Comparison of ENCODE assay signal across 12 mouse cellular contexts in the genomic region with DNA sequence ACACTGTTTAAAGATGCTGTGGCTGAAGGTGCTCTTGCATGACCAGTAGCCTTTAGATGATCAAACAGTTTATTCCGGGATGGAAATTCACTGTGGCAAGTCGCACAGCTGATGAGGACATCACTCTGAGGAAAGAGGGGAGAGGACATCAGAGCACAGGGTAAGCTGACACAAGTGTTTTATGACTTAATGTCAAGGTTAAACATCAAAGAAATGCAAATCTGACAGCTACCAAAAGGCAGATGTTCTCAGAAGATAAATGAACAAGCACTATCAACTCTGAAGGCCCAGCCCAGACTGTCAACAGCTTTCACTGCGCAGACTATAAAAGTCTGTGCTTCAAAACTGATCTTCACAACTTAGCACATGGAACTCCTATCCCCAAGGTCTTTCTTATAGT.
"Had no signal": no experiment of that assay in that cellular context is flagged by ENCODE, and none has a peak within 500 bp of the region (broad histone marks: within the 10 kb centered on the region; RNA-seq: fewer than 3 reads in every experiment).

No protein-coding gene starts in this region.

- H3K4me2 ChIP-seq: limb, embryonic 12.5 days; liver, embryonic 15.5 days; midbrain, embryonic 13.5 days had no signal

- H3K27ac ChIP-seq: limb, embryonic 12.5 days; liver, embryonic 15.5 days; midbrain, embryonic 13.5 days had no signal

- H3K4me3 ChIP-seq: limb, embryonic 12.5 days; liver, embryonic 15.5 days; midbrain, embryonic 13.5 days had no signal

- DNase-seq: kidney, postnatal 25 days; layer of hippocampus, adult 9-11 months; layer of hippocampus, postnatal 36 days; liver; lung, adult 2 months; lung, postnatal 10 days; lung, postnatal 4 days; right cerebral cortex, postnatal 25 days; thymus, postnatal 4 days had no signal

- H3K9ac ChIP-seq: limb, embryonic 12.5 days; liver, embryonic 15.5 days; midbrain, embryonic 13.5 days had no signal

- ATAC-seq: midbrain, embryonic 13.5 days had no signal

- H3K9me3 ChIP-seq: limb, embryonic 12.5 days; liver, embryonic 15.5 days; midbrain, embryonic 13.5 days had no signal

- H3K4me1 ChIP-seq: limb, embryonic 12.5 days; liver, embryonic 15.5 days; midbrain, embryonic 13.5 days had no signal

- H3K27me3 ChIP-seq: limb, embryonic 12.5 days; liver, embryonic 15.5 days; midbrain, embryonic 13.5 days had no signal
